Mouse (Mus musculus): ENCODE measurements at regions not wholly inside any gene's neighbourhood (a gene's known extent, or its start where the extent isn't known, plus 50 kb on each side); places are given as distances from the start of the nearest gene placed in this dataset.

DNA sequence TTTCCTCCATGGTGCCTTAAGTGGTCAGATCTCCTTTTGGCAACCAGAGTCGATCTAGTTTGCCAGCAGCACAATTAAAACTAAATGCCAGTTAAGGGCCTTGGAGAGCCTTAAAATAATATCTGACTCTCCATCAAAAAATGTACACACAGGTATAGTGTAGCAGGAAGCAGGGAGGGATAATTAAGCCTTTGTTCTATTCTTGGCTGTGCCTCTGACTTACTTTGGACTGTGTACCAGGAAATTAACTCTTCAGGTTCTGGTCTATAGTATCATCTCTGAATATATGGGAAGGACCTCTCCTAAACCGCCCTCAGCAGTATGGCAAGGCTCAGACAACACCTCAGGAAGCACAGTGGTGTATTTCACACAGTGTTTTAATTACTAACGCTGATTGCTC is 133.0 kb downstream of the Erv3 start:
- TF ChIP-seq GATA1 (IDR thresholded peaks at IDR 0.05; ENCODE audit: borderline replicate concordance, low read length) (no peak), TAL1 (conservative IDR thresholded peaks at IDR 0.05; ENCODE audit: low read depth, low read length) (no peak), GATA2 (IDR thresholded peaks at IDR 0.05; ENCODE audit: borderline replicate concordance, low read depth, low read length) (no peak), CTCF (IDR thresholded peaks at IDR 0.05; ENCODE audit: low read depth, low read length) (no peak), POLR2AphosphoS5 (IDR thresholded peaks at IDR 0.05; ENCODE audit: insufficient replicate concordance, low read depth, low read length) (no peak)
- no peaks in the 10 kb centered on the region for H3K36me3 ChIP-seq (replicated peaks)
- H3K27me3 ChIP-seq (ENCODE audit: insufficient read depth, low read length) = no peaks in the 10 kb centered on the region
- no peak for ATAC-seq (ENCODE audit: extremely low read depth, insufficient number of reproducible peaks, low FRiP score, poor library complexity, severe bottlenecking)
- no peaks in the 10 kb centered on the region for H3K4me1 ChIP-seq (ENCODE audit: insufficient read depth, low read depth, low read length)
- no peaks in the 10 kb centered on the region for H3K9me3 ChIP-seq (replicated peaks)
- DNase-seq (ENCODE audit: low spot score) = no peak
- no peak overlapping the region for H3K4me3 ChIP-seq (ENCODE audit: low read depth, low read length)

DNA sequence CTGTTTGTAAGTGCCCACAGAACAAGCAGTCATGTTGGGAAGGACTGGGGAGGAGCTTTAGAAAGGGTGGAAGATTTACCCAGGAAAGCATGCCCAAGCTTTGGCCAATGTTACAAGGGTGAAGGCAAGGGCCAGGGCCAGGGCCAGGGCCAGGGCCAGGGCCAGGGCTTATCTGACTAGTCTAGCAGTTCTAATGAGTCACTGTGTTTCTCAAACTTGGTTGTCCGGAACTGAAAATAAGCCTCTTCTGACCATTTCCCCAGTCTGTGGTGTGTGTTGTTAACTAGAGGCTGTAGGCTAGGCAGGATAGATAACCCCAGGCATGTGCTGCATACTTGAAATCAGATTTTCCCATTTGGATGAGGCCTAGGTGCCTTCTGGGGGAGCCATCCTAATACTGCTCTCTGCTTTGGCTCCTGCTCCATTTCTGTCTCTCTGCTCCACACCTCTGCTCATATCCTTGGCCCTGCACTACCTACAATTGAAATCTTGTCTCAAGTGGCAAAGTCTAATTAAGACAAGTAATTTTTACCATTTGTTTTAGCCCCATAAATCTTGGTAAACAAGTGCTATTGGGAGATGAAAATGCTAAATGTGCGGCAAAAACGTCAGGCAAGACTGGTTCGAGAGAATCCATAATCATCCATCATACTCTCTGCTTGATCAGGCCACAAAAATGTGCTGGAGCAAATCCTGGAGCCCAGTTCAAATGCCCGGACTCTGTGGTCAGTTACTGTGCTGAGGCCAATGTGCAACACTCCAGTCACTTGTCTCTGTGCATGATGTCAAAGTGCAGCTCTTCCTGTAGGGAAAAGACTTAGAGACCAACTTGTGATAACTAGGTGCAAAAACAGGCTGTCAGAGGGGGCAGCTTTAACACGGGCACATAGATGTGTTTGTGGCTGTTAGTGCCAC is 137.7 kb downstream of the Erv3 start:
- Histone ChIP-seq H3K36me3 (replicated peaks) (no peaks in the 10 kb centered on the region), H3K4me1 (ENCODE audit: insufficient read depth, low read depth, low read length) (no peaks in the 10 kb centered on the region), H3K9me3 (replicated peaks) (no peaks in the 10 kb centered on the region), H3K27me3 (ENCODE audit: insufficient read depth, low read length) (no peaks in the 10 kb centered on the region), H3K4me3 (ENCODE audit: low read depth, low read length) (no peak overlapping the region)
- no peak for DNase-seq (ENCODE audit: low spot score)
- ATAC-seq (ENCODE audit: extremely low read depth, insufficient number of reproducible peaks, low FRiP score, poor library complexity, severe bottlenecking) = no peak
- no peak for TF ChIP-seq GATA1 (IDR thresholded peaks at IDR 0.05; ENCODE audit: borderline replicate concordance, low read length)
- TF ChIP-seq GATA2 (IDR thresholded peaks at IDR 0.05; ENCODE audit: borderline replicate concordance, low read depth, low read length) = no peak
- no peak for TF ChIP-seq CTCF (IDR thresholded peaks at IDR 0.05; ENCODE audit: low read depth, low read length)
- no peak for TF ChIP-seq POLR2AphosphoS5 (IDR thresholded peaks at IDR 0.05; ENCODE audit: insufficient replicate concordance, low read depth, low read length)

DNA sequence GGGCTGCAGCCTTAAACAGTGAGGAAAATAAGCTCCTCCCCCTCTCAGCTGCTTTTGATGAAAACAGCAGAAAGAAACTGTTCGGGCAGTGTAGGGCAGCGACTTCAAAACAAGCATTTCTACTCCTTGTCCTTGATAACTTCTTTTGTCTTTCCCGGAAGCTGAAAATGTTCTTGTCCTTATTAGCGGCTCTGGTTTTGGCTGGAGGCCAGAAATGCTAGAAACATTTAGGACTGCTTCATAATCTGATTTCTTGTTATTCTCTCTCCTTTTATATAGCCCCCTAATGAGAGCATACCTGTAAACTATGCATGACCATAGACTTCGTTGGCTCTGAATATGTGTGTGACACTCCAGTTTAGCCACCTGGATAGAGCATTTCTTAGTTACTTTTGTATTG is 142.0 kb downstream of the Erv3 start:
- Histone ChIP-seq H3K27me3 (ENCODE audit: insufficient read depth, low read length) (0 out of 2 replicates have a peak, but pooled peaks cover 3% of the 10 kb centered on the region), H3K4me3 (ENCODE audit: low read depth, low read length) (no peak overlapping the region), H3K9me3 (replicated peaks) (no peaks in the 10 kb centered on the region), H3K4me1 (ENCODE audit: insufficient read depth, low read depth, low read length) (no peaks in the 10 kb centered on the region), H3K36me3 (replicated peaks) (no peaks in the 10 kb centered on the region)
- DNase-seq (ENCODE audit: low spot score) (no peak), ATAC-seq (ENCODE audit: extremely low read depth, insufficient number of reproducible peaks, low FRiP score, poor library complexity, severe bottlenecking) (no peak)
- no peak for TF ChIP-seq TAL1 (conservative IDR thresholded peaks at IDR 0.05; ENCODE audit: low read depth, low read length)
- no peak for TF ChIP-seq GATA1 (IDR thresholded peaks at IDR 0.05; ENCODE audit: borderline replicate concordance, low read length)
- TF ChIP-seq CTCF (IDR thresholded peaks at IDR 0.05; ENCODE audit: low read depth, low read length) = no peak
- TF ChIP-seq GATA2 (IDR thresholded peaks at IDR 0.05; ENCODE audit: borderline replicate concordance, low read depth, low read length) = no peak
- TF ChIP-seq POLR2AphosphoS5 (IDR thresholded peaks at IDR 0.05; ENCODE audit: insufficient replicate concordance, low read depth, low read length) = no peak

DNA sequence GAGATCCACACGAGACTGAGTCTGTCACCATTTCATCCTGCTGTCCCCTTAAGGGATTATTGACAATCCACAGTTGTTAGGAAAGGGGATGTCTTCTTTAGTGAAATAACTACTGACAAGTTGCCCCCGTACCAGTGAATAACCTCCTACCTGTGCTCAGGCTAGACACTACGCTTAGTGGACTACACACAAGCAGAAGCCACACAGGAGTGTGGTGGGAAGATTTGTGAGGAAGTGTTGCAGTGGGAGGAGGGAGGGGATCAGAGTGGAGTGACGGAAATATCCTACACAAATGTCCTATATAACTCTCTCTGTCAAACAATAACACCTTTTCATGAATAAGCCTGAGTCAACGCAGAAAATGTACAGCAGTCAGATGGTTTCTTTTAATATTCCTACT is 142.7 kb downstream of the Erv3 start:
- ATAC-seq (ENCODE audit: extremely low read depth, insufficient number of reproducible peaks, low FRiP score, poor library complexity, severe bottlenecking) = no peak
- Histone ChIP-seq H3K27me3 (ENCODE audit: insufficient read depth, low read length) (0 out of 2 replicates have a peak, but pooled peaks cover 3% of the 10 kb centered on the region), H3K4me1 (ENCODE audit: insufficient read depth, low read depth, low read length) (no peaks in the 10 kb centered on the region), H3K4me3 (ENCODE audit: low read depth, low read length) (no peak overlapping the region), H3K36me3 (replicated peaks) (no peaks in the 10 kb centered on the region), H3K9me3 (replicated peaks) (no peaks in the 10 kb centered on the region)
- DNase-seq (ENCODE audit: low spot score) = no peak
- TF ChIP-seq POLR2AphosphoS5 (IDR thresholded peaks at IDR 0.05; ENCODE audit: insufficient replicate concordance, low read depth, low read length) = no peak
- no peak for TF ChIP-seq CTCF (IDR thresholded peaks at IDR 0.05; ENCODE audit: low read depth, low read length)
- no peak for TF ChIP-seq TAL1 (conservative IDR thresholded peaks at IDR 0.05; ENCODE audit: low read depth, low read length)
- no peak for TF ChIP-seq GATA1 (IDR thresholded peaks at IDR 0.05; ENCODE audit: borderline replicate concordance, low read length)
- no peak for TF ChIP-seq GATA2 (IDR thresholded peaks at IDR 0.05; ENCODE audit: borderline replicate concordance, low read depth, low read length)

DNA sequence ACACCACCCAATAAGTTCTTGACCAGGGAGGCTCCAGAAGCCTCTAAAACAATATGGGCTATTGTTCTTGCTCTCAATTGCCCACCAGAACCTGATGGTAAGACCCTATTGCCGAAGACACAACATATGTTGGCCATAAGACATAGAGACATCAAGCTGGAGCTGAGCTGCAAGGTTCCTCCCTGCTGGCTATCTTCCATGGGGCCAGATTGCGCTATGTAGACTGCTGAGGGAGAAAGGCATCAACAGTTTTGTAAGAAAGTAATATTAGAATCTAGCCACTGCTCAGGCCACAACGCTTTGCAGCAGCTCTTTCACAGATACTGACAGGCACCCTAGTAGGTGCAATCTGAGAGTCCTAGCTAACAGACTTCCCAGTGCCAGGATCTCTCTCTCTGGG is 144.2 kb downstream of the Erv3 start:
- H3K4me1 ChIP-seq (ENCODE audit: insufficient read depth, low read depth, low read length) = no peaks in the 10 kb centered on the region
- 0 out of 2 replicates have a peak, but pooled peaks cover 3% of the 10 kb centered on the region for H3K27me3 ChIP-seq (ENCODE audit: insufficient read depth, low read length)
- H3K4me3 ChIP-seq (ENCODE audit: low read depth, low read length) = no peak overlapping the region
- no peak for TF ChIP-seq TAL1 (conservative IDR thresholded peaks at IDR 0.05; ENCODE audit: low read depth, low read length)
- no peak for TF ChIP-seq GATA2 (IDR thresholded peaks at IDR 0.05; ENCODE audit: borderline replicate concordance, low read depth, low read length)
- no peak for TF ChIP-seq POLR2AphosphoS5 (IDR thresholded peaks at IDR 0.05; ENCODE audit: insufficient replicate concordance, low read depth, low read length)
- TF ChIP-seq GATA1 (IDR thresholded peaks at IDR 0.05; ENCODE audit: borderline replicate concordance, low read length) = no peak
- no peak for TF ChIP-seq CTCF (IDR thresholded peaks at IDR 0.05; ENCODE audit: low read depth, low read length)
- ATAC-seq (ENCODE audit: extremely low read depth, insufficient number of reproducible peaks, low FRiP score, poor library complexity, severe bottlenecking) (no peak), DNase-seq (ENCODE audit: low spot score) (no peak)
- H3K36me3 ChIP-seq (replicated peaks) = no peaks in the 10 kb centered on the region
- no peaks in the 10 kb centered on the region for H3K9me3 ChIP-seq (replicated peaks)

DNA sequence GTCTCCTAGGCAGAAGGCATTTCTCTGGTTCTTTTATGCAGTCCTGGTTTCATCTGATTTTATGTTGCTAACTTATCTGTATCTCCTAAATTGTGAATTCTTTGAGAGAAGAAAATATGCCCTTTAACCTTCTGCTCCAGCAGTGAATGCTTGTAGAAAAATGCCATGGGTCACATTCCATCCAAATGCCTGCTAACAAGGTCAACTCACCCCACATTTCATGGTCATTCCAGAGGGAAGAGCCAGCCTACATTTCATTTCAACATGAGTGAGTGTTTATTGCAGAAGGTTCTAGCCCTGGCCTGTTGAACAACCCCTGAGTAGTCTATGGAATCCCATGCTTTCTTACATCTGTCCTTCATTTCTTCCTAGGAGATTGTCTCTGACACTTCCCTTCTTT is 147.7 kb downstream of the Erv3 start:
- no peak for TF ChIP-seq POLR2AphosphoS5 (IDR thresholded peaks at IDR 0.05; ENCODE audit: insufficient replicate concordance, low read depth, low read length)
- TF ChIP-seq TAL1 (conservative IDR thresholded peaks at IDR 0.05; ENCODE audit: low read depth, low read length) = no peak
- no peak for TF ChIP-seq GATA2 (IDR thresholded peaks at IDR 0.05; ENCODE audit: borderline replicate concordance, low read depth, low read length)
- no peak for TF ChIP-seq GATA1 (IDR thresholded peaks at IDR 0.05; ENCODE audit: borderline replicate concordance, low read length)
- TF ChIP-seq CTCF (IDR thresholded peaks at IDR 0.05; ENCODE audit: low read depth, low read length) = no peak
- Histone ChIP-seq H3K4me3 (ENCODE audit: low read depth, low read length) (no peak overlapping the region), H3K27me3 (ENCODE audit: insufficient read depth, low read length) (0 out of 2 replicates have a peak, but pooled peaks cover 3% of the 10 kb centered on the region), H3K4me1 (ENCODE audit: insufficient read depth, low read depth, low read length) (no peaks in the 10 kb centered on the region), H3K36me3 (replicated peaks) (no peaks in the 10 kb centered on the region), H3K9me3 (replicated peaks) (no peaks in the 10 kb centered on the region)
- ATAC-seq (ENCODE audit: extremely low read depth, insufficient number of reproducible peaks, low FRiP score, poor library complexity, severe bottlenecking) = no peak
- DNase-seq (ENCODE audit: low spot score) = no peak
